Mouse (Mus musculus) hindbrain, embryonic 11.5 days (tissue): ENCODE data around the gene Flrt2. TPM values are rescaled to one million over a fixed set of nuclear protein-coding genes. Genes with fewer than 3 reads are reported as not detected.
"Not testable (repeated sequence)": the region's sequence is repeated elsewhere in the genome, so short reads cannot be mapped to it uniquely, and the experiment has no call there.

Experiments
- ATAC-seq: fragments of 200-750 bp; cut with Nextera tagmentation; 2 replicates; pipeline ENCODE4 v1.8.0; 2017; ENCODE audit warnings: mild to moderate bottlenecking, moderate TSS enrichment, moderate library complexity; ENCODE audit not compliant: low FRiP score
- DNase-seq: peaks from one replicate; pipeline ENCODE4 v3.0.0-alpha.2; 2015; ENCODE audit warnings: low spot score
- H3K27ac ChIP-seq: fragments of 300-500 bp; sonication (generic); 2 replicates; pipeline ENCODE4 v1.5.1; 2014; ENCODE audit warnings: mild to moderate bottlenecking, low read depth, low read length
- H3K27me3 ChIP-seq: fragments of 300-500 bp; sonication (generic); 2 replicates; pipeline ENCODE4 v1.6.1; 2014; ENCODE audit warnings: mild to moderate bottlenecking, low read length, moderate library complexity, mixed read lengths; ENCODE audit not compliant: control insufficient read depth, insufficient read depth
- H3K36me3 ChIP-seq: fragments of 300-500 bp; sonication (generic); 2 replicates; pipeline ENCODE4 v1.6.1; 2014; ENCODE audit warnings: mild to moderate bottlenecking, low read length, moderate library complexity, mixed read lengths; ENCODE audit not compliant: control insufficient read depth, insufficient read depth
- H3K4me1 ChIP-seq: fragments of 300-500 bp; sonication (generic); replicated peaks from 2 replicates; pipeline ENCODE4 v1.6.1; 2014; ENCODE audit warnings: low read length, mixed read lengths; ENCODE audit not compliant: control insufficient read depth, insufficient read depth
- H3K4me2 ChIP-seq: fragments of 300-500 bp; sonication (generic); replicated peaks from 2 replicates; pipeline ENCODE4 v1.6.1; 2014; ENCODE audit warnings: mild to moderate bottlenecking, low read depth, low read length
- H3K4me3 ChIP-seq: fragments of 300-500 bp; sonication (generic); 2 replicates; pipeline ENCODE4 v1.5.1; 2014; ENCODE audit warnings: low read depth, low read length
- H3K9ac ChIP-seq: fragments of 300-500 bp; sonication (generic); 2 replicates; pipeline ENCODE4 v1.6.1; 2014; ENCODE audit warnings: low read depth, low read length
- H3K9me3 ChIP-seq: fragments of 300-500 bp; sonication (generic); 2 replicates; pipeline ENCODE4 v1.6.1; 2016; ENCODE audit warnings: low read length; ENCODE audit not compliant: control insufficient read depth
- WGBS: fragments of 180-500 bp; shearing (Covaris S2); extraction: QIAGEN DNeasy Blood & Tissue Kit; methylation state at CpG from one replicate; pipeline ENCODE4 v1.1.7; 2014; 5-methylcytosine and 5-hydroxymethylcytosine counted together
- polyA plus RNA-seq: library from polyadenylated mRNA; unstranded; fragments of >200 nt; fragmentation: Nextera tagmentation; extraction: Ambion mirVana; gene quantifications from 2 replicates; pipeline ENCODE4 v1.2.1, GENCODE M21; 2014

Gene Flrt2
- polyA plus RNA-seq: 31.0 and 34.0 TPM in 2 replicates

GRCm38 (mm10) chr12:95691961-95692767 lies at the start of gene Flrt2:
TSS of gene Flrt2 (plus strand) at chr12:95692226.
- Histone ChIP-seq H3K9me3 (no peaks in the 10 kb centered on the region), H3K9ac (0 out of 2 replicates have a peak within 1 kb of the TSS, but pooled peaks have one; percentile 8), H3K27me3 (peaks cover 21% of the 10 kb centered on the region), H3K4me2 (peak within 1 kb of the TSS; percentile 57), H3K4me3 (peak within 1 kb of the TSS; percentile 74), H3K36me3 (no peaks in the 10 kb centered on the region), H3K27ac (no peak within 1 kb of the TSS), H3K4me1 (no peaks in the 10 kb centered on the region)
- under 1% methylated on average over 32 of the region's 32 CpGs for WGBS
- DNase-seq (peak; percentile 60), ATAC-seq (no peak)

- H3K4me3 ChIP-seq: no peak overlapping the region
- H3K4me1 ChIP-seq: no peaks in the 10 kb centered on the region
- 67% methylated on average over 3 of the region's 3 CpGs for WGBS
- no peak overlapping the region for H3K27ac ChIP-seq
- H3K9ac ChIP-seq: no peak overlapping the region
- H3K9me3 ChIP-seq: no peaks in the 10 kb centered on the region
- ATAC-seq (no peak), DNase-seq (no peak)
- H3K27me3 ChIP-seq: no peaks in the 10 kb centered on the region
- H3K4me2 ChIP-seq: no peak overlapping the region
- H3K36me3 ChIP-seq: no peaks in the 10 kb centered on the region
Measured at GRCm38 (mm10) chr12:95642226-95642625, 49.8 kb upstream of the Flrt2 start.

GRCm38 (mm10) chr12:95647179-95647578 lies 44.8 kb upstream of the Flrt2 start:
- H3K27me3 ChIP-seq, ATAC-seq, H3K36me3 ChIP-seq, H3K9me3 ChIP-seq, DNase-seq, H3K4me1 ChIP-seq, H3K27ac ChIP-seq, H3K9ac ChIP-seq, H3K4me3 ChIP-seq, H3K4me2 ChIP-seq: not testable (repeated sequence)
- WGBS: no CpG with 5 or more reads among the region's 6 CpGs

GRCm38 (mm10) chr12:95652172-95653156 lies 39.6 kb upstream of the Flrt2 start:
- Histone ChIP-seq H3K9ac (no peak overlapping the region), H3K27ac (no peak overlapping the region), H3K9me3 (no peaks in the 10 kb centered on the region), H3K27me3 (no peaks in the 10 kb centered on the region), H3K4me1 (no peaks in the 10 kb centered on the region), H3K4me3 (no peak overlapping the region), H3K36me3 (no peaks in the 10 kb centered on the region), H3K4me2 (no peak overlapping the region)
- WGBS: 88% methylated on average over 4 of the region's 4 CpGs
- ATAC-seq (no peak), DNase-seq (no peak)

GRCm38 (mm10) chr12:95656594-95656993 lies 35.4 kb upstream of the Flrt2 start:
- H3K27me3 ChIP-seq: no peaks in the 10 kb centered on the region
- no peak overlapping the region for H3K4me3 ChIP-seq
- H3K27ac ChIP-seq: no peak overlapping the region
- WGBS: 94% methylated on average over 4 of the region's 4 CpGs
- DNase-seq (no peak), ATAC-seq (no peak)
- H3K4me1 ChIP-seq: no peaks in the 10 kb centered on the region
- no peaks in the 10 kb centered on the region for H3K36me3 ChIP-seq
- H3K4me2 ChIP-seq: no peak overlapping the region
- H3K9me3 ChIP-seq: no peaks in the 10 kb centered on the region
- no peak overlapping the region for H3K9ac ChIP-seq

GRCm38 (mm10) chr12:95667296-95667695 lies 24.7 kb upstream of the Flrt2 start:
- Histone ChIP-seq H3K4me2 (no peak overlapping the region), H3K27me3 (no peaks in the 10 kb centered on the region), H3K4me3 (no peak overlapping the region), H3K4me1 (no peaks in the 10 kb centered on the region), H3K36me3 (no peaks in the 10 kb centered on the region), H3K9me3 (no peaks in the 10 kb centered on the region), H3K27ac (no peak overlapping the region), H3K9ac (no peak overlapping the region)
- ATAC-seq (no peak), DNase-seq (no peak)
- 91% methylated on average over 5 of the region's 5 CpGs for WGBS

- WGBS: 87% methylated on average over 5 of the region's 5 CpGs
Measured at GRCm38 (mm10) chr12:95675711-95676110, 16.3 kb upstream of the Flrt2 start.

GRCm38 (mm10) chr12:95690819-95691218 lies 1.2 kb upstream of the Flrt2 start:
- no peaks in the 10 kb centered on the region for H3K4me1 ChIP-seq
- WGBS: 8% methylated on average over 9 of the region's 9 CpGs
- H3K27ac ChIP-seq: no peak overlapping the region
- no peak overlapping the region for H3K4me2 ChIP-seq
- no peaks in the 10 kb centered on the region for H3K36me3 ChIP-seq
- DNase-seq (peak; percentile 45), ATAC-seq (no peak)
- no peak overlapping the region for H3K4me3 ChIP-seq
- H3K27me3 ChIP-seq: peaks cover 21% of the 10 kb centered on the region
- no peak overlapping the region for H3K9ac ChIP-seq
- H3K9me3 ChIP-seq: no peaks in the 10 kb centered on the region

More at GRCm38 (mm10) chr12:95675711-95676110, 16.3 kb upstream of the Flrt2 start:
- ATAC-seq (no peak), DNase-seq (no peak)
- H3K9me3 ChIP-seq: no peaks in the 10 kb centered on the region
- H3K27me3 ChIP-seq: no peaks in the 10 kb centered on the region
- H3K27ac ChIP-seq: no peak overlapping the region
- H3K4me1 ChIP-seq: no peaks in the 10 kb centered on the region
- no peak overlapping the region for H3K4me3 ChIP-seq
- H3K36me3 ChIP-seq: no peaks in the 10 kb centered on the region
- no peak overlapping the region for H3K4me2 ChIP-seq
- no peak overlapping the region for H3K9ac ChIP-seq
